Mouse (Mus musculus) cerebellum, adult 2 months (tissue): ENCODE results near the gene Ttbk2.

Experiments used
- CTCF ChIP-seq: fragments of 200-500 bp; IDR thresholded peaks from 2 replicates; pipeline ENCODE4 v1.5.1; 2011; ENCODE audit warnings: low read depth, mild to moderate bottlenecking, control low read depth, low read length, moderate library complexity, borderline replicate concordance; ENCODE audit not compliant: insufficient read depth
- POLR2A ChIP-seq: fragments of 200-500 bp; IDR thresholded peaks from 2 replicates; pipeline ENCODE4 v1.6.1; 2011; ENCODE audit warnings: low read length, control low read depth, borderline replicate concordance; ENCODE audit not compliant: insufficient read depth

- TF ChIP-seq CTCF (no peak), POLR2A (no peak)
These were observed 139.5 kb downstream of the Ttbk2 start for GRCm38 (mm10) chr2:120710948-120711347.
